Mouse (Mus musculus) cerebellum, adult 2 months (tissue): Measurements from ENCODE around the gene Sdhb. TPM values are rescaled to one million over a fixed set of nuclear protein-coding genes. Genes with fewer than 3 reads are reported as not detected.

Experiments used
- DNase-seq, 2 experiments: peaks; one replicate each; pipeline ENCODE4 v3.0.0; 2021
- H3K27ac ChIP-seq: fragments of 200-500 bp; 2 replicates; pipeline ENCODE4 v1.5.1; 2012; ENCODE audit warnings: low read length, control low read depth, inconsistent platforms; ENCODE audit not compliant: insufficient read depth
- H3K27me3 ChIP-seq: fragments of 200-500 bp; 2 replicates; pipeline ENCODE4 v1.6.1; 2012; ENCODE audit warnings: inconsistent platforms, mild to moderate bottlenecking, low read length, moderate library complexity; ENCODE audit not compliant: control insufficient read depth, insufficient read depth
- H3K4me1 ChIP-seq: fragments of 200-500 bp; 2 replicates; pipeline ENCODE4 v1.6.1; 2011; ENCODE audit warnings: low read length; ENCODE audit not compliant: control insufficient read depth, insufficient read depth
- H3K4me3 ChIP-seq: fragments of 200-500 bp; replicated peaks from 2 replicates; pipeline ENCODE3; 2011; ENCODE audit warnings: mild to moderate bottlenecking, low read depth, low read length, control low read depth; ENCODE audit not compliant: insufficient read depth
- CTCF ChIP-seq: fragments of 200-500 bp; IDR thresholded peaks from 2 replicates; pipeline ENCODE4 v1.5.1; 2011; ENCODE audit warnings: low read depth, mild to moderate bottlenecking, control low read depth, low read length, moderate library complexity, borderline replicate concordance; ENCODE audit not compliant: insufficient read depth
- POLR2A ChIP-seq: fragments of 200-500 bp; IDR thresholded peaks from 2 replicates; pipeline ENCODE4 v1.6.1; 2011; ENCODE audit warnings: low read length, control low read depth, borderline replicate concordance; ENCODE audit not compliant: insufficient read depth
- WGBS: fragments of 180-500 bp; shearing (Covaris S2); methylation state at CpG from one replicate; pipeline ENCODE4 v1.1.7; 2018; 5-methylcytosine and 5-hydroxymethylcytosine counted together
- polyA plus RNA-seq: library from polyadenylated mRNA; depleted of rRNA; stranded (reverse); fragments of >200 nt; gene quantifications from 2 replicates; pipeline ENCODE4 v1.2.3, GENCODE M21; 2012

Gene Sdhb
- polyA plus RNA-seq, 1 experiment: 320 TPM

DNA sequence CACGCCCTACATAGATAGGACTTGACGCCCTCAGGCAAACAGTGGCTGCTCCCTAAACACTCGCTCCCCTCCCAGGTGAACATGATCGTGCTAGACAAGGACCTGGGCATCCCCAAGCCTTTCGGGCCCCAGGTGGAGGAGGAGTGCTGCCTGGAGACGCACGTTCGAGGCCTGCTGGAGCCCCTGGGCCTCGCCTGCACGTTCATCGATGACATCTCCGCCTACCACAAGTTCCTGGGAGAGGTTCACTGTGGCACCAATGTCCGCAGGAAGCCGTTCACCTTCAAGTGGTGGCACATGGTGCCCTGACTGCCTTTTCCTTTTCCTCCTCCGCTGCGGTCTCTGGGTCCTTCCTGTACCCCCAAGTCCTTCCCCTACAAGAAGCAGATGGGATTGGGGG, 11.4 kb upstream of the Sdhb start:
- H3K4me3 ChIP-seq: no peak overlapping the region
- H3K27me3 ChIP-seq: no peaks in the 10 kb centered on the region
- H3K4me1 ChIP-seq: peaks cover 7% of the 10 kb centered on the region
- TF ChIP-seq POLR2A (no peak), CTCF (no peak)
- no peak for DNase-seq
- WGBS: 92% methylated on average over 16 of the region's 16 CpGs
- H3K27ac ChIP-seq: no peak overlapping the region

DNA sequence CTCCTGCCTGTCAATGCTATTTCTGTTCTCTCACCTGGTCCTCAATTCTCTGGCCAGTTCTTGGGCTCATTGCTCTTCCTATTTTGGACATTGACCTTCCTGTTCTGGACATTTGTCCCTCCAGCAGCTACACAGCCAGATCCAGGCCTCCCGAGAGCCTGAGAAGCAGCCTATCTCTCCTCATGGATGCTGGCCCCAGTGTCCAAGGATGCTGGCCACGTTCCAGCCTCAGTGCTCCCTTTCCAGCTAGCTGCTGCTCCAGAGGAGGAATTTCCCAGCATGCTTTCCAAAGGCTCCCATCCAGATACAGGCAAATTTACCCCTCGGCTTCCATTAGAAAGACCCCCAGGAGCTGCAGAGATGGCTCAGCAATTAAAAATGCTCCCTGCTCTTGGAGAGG, 10.4 kb upstream of the Sdhb start:
- no peak overlapping the region; the same call in 1 of the 2 replicates for H3K27ac ChIP-seq
- TF ChIP-seq CTCF: no peak
- WGBS: 21% methylated on average over 3 of the region's 3 CpGs

DNA sequence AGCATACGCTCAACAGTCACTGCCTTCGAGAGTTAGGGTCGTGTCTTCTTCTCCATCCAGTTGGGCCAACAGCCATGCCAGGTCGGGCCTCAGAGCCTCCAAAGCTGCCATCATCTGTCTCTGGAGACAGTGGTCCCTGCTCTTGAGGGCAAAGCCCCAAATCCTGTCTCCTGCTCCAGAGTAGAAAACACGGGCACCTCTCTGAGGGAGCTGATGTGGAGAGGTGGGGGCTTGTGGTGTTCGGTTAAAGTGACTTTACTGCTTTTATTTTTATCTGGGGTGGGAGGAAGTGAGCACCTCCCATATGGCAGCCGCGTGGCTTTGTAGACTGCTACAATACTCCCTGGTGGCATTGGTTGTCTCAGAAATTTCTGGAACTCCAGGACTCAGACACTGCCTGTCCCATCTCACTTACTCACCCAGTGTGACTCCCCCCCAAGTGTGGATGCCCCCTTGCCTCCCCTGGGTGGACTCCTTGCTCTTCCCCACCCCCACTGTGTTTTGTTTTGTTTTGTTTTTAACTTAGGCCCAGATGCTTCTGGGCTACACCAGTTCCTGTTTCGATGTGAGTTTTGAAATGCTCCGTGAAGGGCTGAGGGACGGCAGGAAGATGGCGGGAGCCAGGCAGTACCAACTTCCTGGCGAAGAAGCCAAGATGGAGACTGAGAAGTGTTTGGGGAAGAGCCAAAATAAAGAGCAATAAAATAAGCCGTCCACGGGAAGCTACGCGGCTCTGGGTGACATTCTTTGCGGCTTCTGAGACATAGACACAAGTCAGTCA, 9.0 kb upstream of the Sdhb start:
- H3K4me3 ChIP-seq: no peak overlapping the region
- no peak for DNase-seq
- no peak for TF ChIP-seq POLR2A
- TF ChIP-seq CTCF: no peak
- 79% methylated on average over 18 of the region's 18 CpGs for WGBS
- no peak overlapping the region for H3K27ac ChIP-seq
- no peaks in the 10 kb centered on the region for H3K27me3 ChIP-seq
- peaks cover 3% of the 10 kb centered on the region for H3K4me1 ChIP-seq

More for the DNA sequence above, 10.4 kb upstream of the Sdhb start:
- H3K4me1 ChIP-seq: peaks cover 3% of the 10 kb centered on the region
- no peaks in the 10 kb centered on the region for H3K27me3 ChIP-seq
- H3K4me3 ChIP-seq: no peak overlapping the region
- peak; percentile 36 to 42 for DNase-seq

DNA sequence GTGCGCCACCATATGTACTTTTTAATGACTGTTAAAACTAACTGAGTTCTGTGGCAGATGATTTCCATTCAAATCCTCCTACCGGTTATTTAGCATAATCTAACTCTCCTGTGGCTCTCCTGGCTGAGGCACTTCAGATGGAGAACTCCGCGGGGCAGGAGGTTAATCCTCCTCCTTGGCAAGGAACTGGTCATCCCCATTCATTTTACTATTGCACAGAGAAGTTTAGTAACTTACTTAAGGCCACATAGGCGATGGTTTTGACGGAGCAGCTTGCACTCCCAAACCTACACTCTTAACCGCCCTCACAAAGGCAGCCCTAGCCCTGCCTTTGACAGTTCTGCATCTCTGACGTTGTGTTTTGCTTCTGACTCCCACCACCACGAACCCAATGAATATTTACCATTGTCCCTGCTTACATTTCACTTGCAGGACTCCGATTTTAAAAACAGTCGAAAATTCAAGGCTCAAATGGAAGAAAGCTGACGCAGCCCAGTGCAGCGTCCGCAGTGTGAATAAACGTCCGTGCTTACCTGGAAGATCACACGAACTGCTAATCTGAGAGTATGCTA, 3.8 kb upstream of the Sdhb start:
- TF ChIP-seq CTCF: no peak
- TF ChIP-seq POLR2A: no peak
- Histone ChIP-seq H3K4me1 (peaks cover 2% of the 10 kb centered on the region; the same call in 1 of the 2 replicates), H3K27me3 (no peaks in the 10 kb centered on the region), H3K4me3 (peak overlapping the region; percentile 69), H3K27ac (no peak overlapping the region)
- 13% methylated on average over 17 of the region's 17 CpGs for WGBS
- DNase-seq: no peak

DNA sequence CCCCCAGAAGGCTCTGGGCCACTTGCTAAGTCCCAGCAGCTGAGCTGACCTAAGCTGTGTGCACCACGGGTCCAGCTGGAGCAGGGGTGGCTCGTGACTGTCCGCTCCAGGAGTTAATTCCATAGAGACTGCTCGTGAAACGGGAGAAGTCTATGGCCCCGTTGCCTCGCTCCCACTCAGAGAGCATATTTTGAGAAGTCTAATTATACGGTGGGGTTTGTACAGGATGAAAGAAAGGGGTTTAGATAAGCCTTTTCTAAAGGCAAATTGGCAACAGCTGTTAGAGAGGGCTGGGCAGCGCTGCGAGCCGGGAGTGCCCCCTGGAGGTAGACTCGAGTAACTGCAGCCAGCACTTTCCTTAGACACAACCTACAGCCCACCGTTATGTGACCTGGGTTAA, 3.3 kb upstream of the Sdhb start:
- under 1% methylated on average over 13 of the region's 13 CpGs for WGBS
- Histone ChIP-seq H3K4me3 (peak overlapping the region; percentile 69), H3K27me3 (no peaks in the 10 kb centered on the region), H3K27ac (no peak overlapping the region), H3K4me1 (peaks cover 7% of the 10 kb centered on the region)
- TF ChIP-seq CTCF: peak; percentile 93
- TF ChIP-seq POLR2A: no peak
- peak; percentile 71 to 82 for DNase-seq

DNA sequence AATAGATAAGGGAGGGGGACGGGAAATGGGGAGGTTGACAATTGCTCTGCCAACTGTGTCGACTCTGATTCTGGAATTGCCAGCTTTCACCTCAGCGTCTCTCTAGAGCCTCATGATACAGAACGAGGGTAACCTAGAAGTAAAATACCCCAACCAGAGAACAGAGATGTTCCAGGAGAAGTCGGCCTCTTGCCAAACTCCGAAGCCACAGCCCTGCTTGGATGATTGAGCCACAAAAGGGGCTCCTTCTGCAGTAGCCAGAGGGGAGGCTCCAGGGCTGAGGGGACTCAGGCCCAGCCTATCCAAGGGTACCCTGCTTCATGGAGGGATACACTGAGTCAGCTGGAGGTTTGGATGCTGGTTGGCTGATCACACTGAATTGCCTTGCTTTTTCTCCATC, 2.7 kb upstream of the Sdhb start:
- no peaks in the 10 kb centered on the region for H3K27me3 ChIP-seq
- no peak for TF ChIP-seq POLR2A
- no peak for TF ChIP-seq CTCF
- no peak overlapping the region for H3K27ac ChIP-seq
- 43% methylated on average over 6 of the region's 6 CpGs for WGBS
- H3K4me3 ChIP-seq: no peak overlapping the region
- DNase-seq: no peak
- H3K4me1 ChIP-seq: peaks cover 11% of the 10 kb centered on the region

DNA sequence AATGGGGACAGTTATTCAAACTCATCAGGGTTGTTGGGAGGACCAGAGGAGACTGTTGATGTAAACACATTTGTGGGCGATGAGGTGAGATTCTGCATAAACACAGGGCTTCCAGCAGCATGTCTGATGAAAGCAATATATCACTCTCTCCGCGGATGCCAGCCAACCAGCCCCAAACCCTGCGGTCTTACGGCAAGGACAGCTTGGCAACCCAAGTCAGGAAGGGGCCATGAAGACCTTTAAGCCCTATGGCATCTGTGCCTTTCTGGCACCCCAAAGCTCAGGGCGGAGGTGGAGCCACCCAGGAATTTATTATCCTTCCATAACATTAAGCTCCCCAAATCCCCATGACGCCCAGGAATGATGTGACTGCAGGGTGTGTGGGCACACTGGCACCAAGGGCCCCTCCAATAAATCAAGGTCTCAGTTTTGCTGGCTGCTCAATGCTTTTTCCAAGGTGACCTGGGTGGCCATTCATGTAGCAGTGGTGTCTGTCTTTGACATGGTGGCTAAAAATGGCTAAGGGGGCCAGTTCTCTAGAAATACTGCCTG, 1.8 kb upstream of the Sdhb start:
- no peak for DNase-seq
- TF ChIP-seq CTCF: no peak
- no peak for TF ChIP-seq POLR2A
- Histone ChIP-seq H3K27me3 (no peaks in the 10 kb centered on the region), H3K27ac (no peak overlapping the region), H3K4me3 (no peak overlapping the region), H3K4me1 (peaks cover 14% of the 10 kb centered on the region)
- 87% methylated on average over 7 of the region's 7 CpGs for WGBS
